ENCODE assay signal across 9 mouse cellular contexts in genomic region chr11:20639918-20640447, GRCm38 (mm10).
DNase-seq lines count a peak whose midpoint lies in the region; ATAC-seq and TF ChIP-seq lines count a peak whose summit lies in the region.
"Had no signal": no experiment of that assay in that cellular context is flagged by ENCODE, and none has a peak within 500 bp of the region (broad histone marks: within the 10 kb centered on the region; RNA-seq: fewer than 3 reads in every experiment).

No protein-coding gene starts in this region.

- no peak for TF ChIP-seq EP300 in lung, postnatal 0 days (IDR thresholded peaks at IDR 0.05)

- H3K27me3 ChIP-seq in kidney, embryonic 14.5 days (ENCODE audit: control insufficient read depth, insufficient read depth, low read length), result no peaks in the 10 kb centered on the region
- H3K27me3 ChIP-seq in forebrain, postnatal 0 days (ENCODE audit: insufficient read depth, low read length), result no peaks in the 10 kb centered on the region
- H3K27me3 ChIP-seq in hindbrain, embryonic 16.5 days (replicated peaks; ENCODE audit: control insufficient read depth, insufficient read depth, low read length), result no peaks in the 10 kb centered on the region
- H3K27me3 ChIP-seq in lung, postnatal 0 days (replicated peaks; ENCODE audit: insufficient read depth, low read length), result no peaks in the 10 kb centered on the region

- H3K27ac ChIP-seq in kidney, embryonic 14.5 days (ENCODE audit: low read depth, low read length), result peak overlapping the region; percentile 83
- no peak overlapping the region for H3K27ac ChIP-seq in forebrain, postnatal 0 days (ENCODE audit: low read depth, low read length)
- peak overlapping the region; percentile 49; the same call in 1 of the 2 replicates for H3K27ac ChIP-seq in hindbrain, embryonic 16.5 days (ENCODE audit: low read depth, low read length)
- peak overlapping the region; percentile 38 for H3K27ac ChIP-seq in lung, postnatal 0 days (ENCODE audit: low read length)
- H3K27ac ChIP-seq: liver, embryonic 14.5 days had no signal

- H3K36me3 ChIP-seq in kidney, embryonic 14.5 days (ENCODE audit: control insufficient read depth, insufficient read depth, low read length), result no peaks in the 10 kb centered on the region
- no peaks in the 10 kb centered on the region for H3K36me3 ChIP-seq in forebrain, postnatal 0 days (ENCODE audit: insufficient read depth)
- H3K36me3 ChIP-seq in hindbrain, embryonic 16.5 days (ENCODE audit: control insufficient read depth, insufficient read depth, low read length), result no peaks in the 10 kb centered on the region
- H3K36me3 ChIP-seq in lung, postnatal 0 days (ENCODE audit: insufficient read depth, low read length), result no peaks in the 10 kb centered on the region

- peak; percentile 94 for ATAC-seq in kidney, embryonic 14.5 days (ENCODE audit: low FRiP score, low TSS enrichment)
- peak; percentile 88 for ATAC-seq in forebrain, postnatal 0 days
- ATAC-seq in hindbrain, embryonic 16.5 days, result peak; percentile 80
- peak; percentile 82 for ATAC-seq in lung, postnatal 0 days
- no peak for ATAC-seq in cerebellum, adult (ENCODE audit: insufficient number of reproducible peaks, low FRiP score, low TSS enrichment)

- peak overlapping the region; percentile 42 for H3K4me2 ChIP-seq in kidney, embryonic 14.5 days (replicated peaks; ENCODE audit: low read depth, low read length)
- H3K4me2 ChIP-seq in forebrain, postnatal 0 days (ENCODE audit: low read depth), result peak overlapping the region; percentile 17
- peak overlapping the region; percentile 30 for H3K4me2 ChIP-seq in hindbrain, embryonic 16.5 days (ENCODE audit: low read length)
- H3K4me2 ChIP-seq in lung, postnatal 0 days (replicated peaks; ENCODE audit: low read depth, low read length), result peak overlapping the region; percentile 25; the same call in 1 of the 2 replicates

- peaks cover 33% of the 10 kb centered on the region for H3K4me1 ChIP-seq in kidney, embryonic 14.5 days (ENCODE audit: control insufficient read depth, insufficient read depth, low read length)
- H3K4me1 ChIP-seq in forebrain, postnatal 0 days (ENCODE audit: insufficient read depth), result 0 out of 2 replicates have a peak, but pooled peaks cover 4% of the 10 kb centered on the region
- peaks cover 12% of the 10 kb centered on the region for H3K4me1 ChIP-seq in hindbrain, embryonic 16.5 days (ENCODE audit: control insufficient read depth, insufficient read depth, low read depth, low read length)
- H3K4me1 ChIP-seq in lung, postnatal 0 days (ENCODE audit: insufficient read depth, low read depth, low read length), result peaks cover 24% of the 10 kb centered on the region

- peak overlapping the region; percentile 20 for H3K4me3 ChIP-seq in kidney, embryonic 14.5 days (ENCODE audit: low read length)
- no peak overlapping the region for H3K4me3 ChIP-seq in forebrain, postnatal 0 days (ENCODE audit: low read depth, low read length)
- H3K4me3 ChIP-seq in hindbrain, embryonic 16.5 days (ENCODE audit: low read length), result no peak overlapping the region
- no peak overlapping the region for H3K4me3 ChIP-seq in lung, postnatal 0 days (ENCODE audit: low read depth, low read length)

- no peaks in the 10 kb centered on the region for H3K9me3 ChIP-seq in kidney, embryonic 14.5 days (ENCODE audit: control insufficient read depth, low read length)
- no peaks in the 10 kb centered on the region for H3K9me3 ChIP-seq in forebrain, postnatal 0 days (ENCODE audit: low read length)
- no peaks in the 10 kb centered on the region for H3K9me3 ChIP-seq in hindbrain, embryonic 16.5 days (ENCODE audit: control insufficient read depth, low read length)
- no peaks in the 10 kb centered on the region for H3K9me3 ChIP-seq in lung, postnatal 0 days (ENCODE audit: low read length)

- peak overlapping the region; percentile 31; the same call in 1 of the 2 replicates for H3K9ac ChIP-seq in kidney, embryonic 14.5 days (ENCODE audit: low read depth, low read length)
- peak overlapping the region; percentile 10; the same call in 1 of the 2 replicates for H3K9ac ChIP-seq in forebrain, postnatal 0 days
- H3K9ac ChIP-seq in hindbrain, embryonic 16.5 days (ENCODE audit: low read depth, low read length), result peak overlapping the region; percentile 44
- H3K9ac ChIP-seq in lung, postnatal 0 days (replicated peaks; ENCODE audit: low read depth), result no peak overlapping the region
- H3K9ac ChIP-seq: liver, embryonic 14.5 days had no signal

- DNase-seq in kidney, adult 8-10 months, result no peak
- no peak for DNase-seq in forebrain, postnatal 0 days
- peak; percentile 68 for DNase-seq in lung, postnatal 0 days (ENCODE audit: low spot score)
- no peak for DNase-seq in layer of hippocampus, adult 8-10 months (ENCODE audit: low spot score in 2 of 2)
- DNase-seq in spleen, postnatal 14 days (ENCODE audit: low spot score in 2 of 2), result no peak

- 5% methylated on average over 10 of the region's 11 CpGs for WGBS in kidney, embryonic 14.5 days
- WGBS in forebrain, postnatal 0 days, result 8% methylated on average over 11 of the region's 11 CpGs
- WGBS in hindbrain, embryonic 16.5 days, result under 1% methylated on average over 11 of the region's 11 CpGs
- WGBS in lung, postnatal 0 days, result 8% methylated on average over 11 of the region's 11 CpGs

- TF ChIP-seq CTCF in forebrain, postnatal 0 days (IDR thresholded peaks at IDR 0.05; ENCODE audit: low read depth), result no peak
- TF ChIP-seq CTCF in lung, postnatal 0 days (IDR thresholded peaks at IDR 0.05), result no peak
